Mouse (Mus musculus) megakaryocyte, embryonic 14.5 days (primary cell): ENCODE results near the gene Cox4i1. TPM values are rescaled to one million over a fixed set of nuclear protein-coding genes. Genes with fewer than 3 reads are reported as not detected.
A peak's percentile ranks its signal among the peaks of the same experiment; 100 is the strongest.

Source experiments
- H3K27me3 ChIP-seq: replicated peaks from 2 replicates; pipeline ENCODE3; 2012; ENCODE audit warnings: inconsistent platforms
- H3K36me3 ChIP-seq: replicated peaks from 2 replicates; pipeline ENCODE3; 2012; ENCODE audit warnings: low read length, inconsistent platforms, mixed read lengths
- H3K4me1 ChIP-seq: 2 replicates; pipeline ENCODE4 v1.6.1; 2012; ENCODE audit warnings: inconsistent platforms
- H3K4me3 ChIP-seq: replicated peaks from 2 replicates; pipeline ENCODE3; 2012; ENCODE audit warnings: moderate library complexity, mild to moderate bottlenecking, inconsistent platforms
- H3K9me3 ChIP-seq: 2 replicates; pipeline ENCODE4 v1.6.1; 2012; ENCODE audit warnings: inconsistent platforms
- FLI1 ChIP-seq: IDR thresholded peaks from 2 replicates; pipeline ENCODE4 v1.6.1; 2012; ENCODE audit warnings: low read length, inconsistent platforms, mixed read lengths
- GATA1 ChIP-seq: IDR thresholded peaks from 3 replicates; pipeline ENCODE4 v1.6.1; 2012; ENCODE audit warnings: mixed read lengths, low read length, inconsistent platforms, borderline replicate concordance
- polyA plus RNA-seq: library from polyadenylated mRNA; stranded (reverse); fragments of >175 nt; gene quantifications from 2 replicates; pipeline ENCODE4 v1.2.3, GENCODE M21; 2012; ENCODE audit warnings: low replicate concordance; ENCODE audit not compliant: insufficient read depth

Cox4i1 gene
- polyA plus RNA-seq, 1 experiment = 216 TPM

DNA sequence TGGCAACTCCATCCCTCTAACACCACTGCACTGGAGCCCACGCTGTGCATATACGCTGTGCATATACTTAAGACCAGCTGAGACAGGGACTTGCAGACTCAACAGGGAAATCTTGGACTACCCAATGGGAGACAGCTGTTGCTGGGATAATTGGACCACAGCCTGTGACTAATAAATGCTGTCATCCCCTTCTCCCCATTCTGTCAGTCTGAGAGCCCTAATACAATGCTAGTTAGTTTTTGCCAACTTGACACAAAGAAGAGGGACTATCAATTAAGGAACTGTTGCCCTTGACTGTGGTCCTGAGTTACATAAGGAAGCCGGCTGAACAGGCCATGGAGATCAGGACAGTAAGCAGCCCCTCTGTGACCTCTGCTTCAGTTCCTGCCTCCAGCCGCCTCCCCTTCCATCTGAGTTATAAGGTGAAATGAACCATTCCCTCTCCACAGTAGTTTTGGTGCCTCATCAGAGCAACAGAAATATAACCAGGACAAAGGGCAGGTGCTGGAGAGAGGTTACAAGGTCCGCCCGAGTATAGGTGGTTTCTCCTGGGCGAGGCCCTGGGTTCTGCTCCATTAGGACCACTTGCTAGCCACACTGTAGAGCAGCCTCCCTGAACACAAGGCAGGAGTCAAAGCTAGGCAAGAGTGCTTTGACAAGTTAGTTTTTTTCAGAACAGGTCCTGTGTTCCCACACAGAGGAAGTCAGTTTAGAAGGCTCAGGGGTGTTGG lies 11.5 kb upstream of the Cox4i1 start:
- TF ChIP-seq GATA1 = no peak
- no peak for TF ChIP-seq FLI1
- Histone ChIP-seq H3K9me3 (no peaks in the 10 kb centered on the region), H3K4me1 (peaks cover 21% of the 10 kb centered on the region), H3K27me3 (no peaks in the 10 kb centered on the region), H3K36me3 (peaks cover 91% of the 10 kb centered on the region), H3K4me3 (no peak overlapping the region)

DNA sequence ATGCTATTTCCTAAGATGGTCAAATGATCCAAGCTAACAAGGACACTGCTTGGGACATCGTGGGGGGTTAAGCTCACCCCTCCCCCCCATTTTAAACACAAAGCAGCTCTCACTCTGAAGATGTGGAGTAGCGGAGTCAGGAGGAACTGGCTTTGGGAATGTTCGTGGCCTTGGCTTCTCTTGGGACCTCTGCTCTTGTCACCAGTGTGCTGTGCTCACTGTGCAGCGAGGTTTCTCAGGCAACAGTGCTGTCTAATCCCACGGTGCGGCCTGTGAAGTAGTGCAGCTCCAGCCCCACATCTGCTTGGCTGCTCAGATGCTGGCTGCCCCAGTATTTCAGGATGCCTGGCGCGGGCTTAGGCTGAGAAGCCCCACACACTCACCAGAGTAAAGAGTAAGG lies 10.6 kb upstream of the Cox4i1 start:
- H3K27me3 ChIP-seq = no peaks in the 10 kb centered on the region
- H3K9me3 ChIP-seq = no peaks in the 10 kb centered on the region
- H3K36me3 ChIP-seq = peaks cover 89% of the 10 kb centered on the region
- peaks cover 30% of the 10 kb centered on the region for H3K4me1 ChIP-seq
- TF ChIP-seq FLI1 (no peak), GATA1 (no peak)
- no peak overlapping the region for H3K4me3 ChIP-seq

GRCm38 (mm10) chr8:120664566-120664965 lies 3.5 kb upstream of the Cox4i1 start:
- TF ChIP-seq GATA1 (no peak), FLI1 (no peak)
- H3K4me1 ChIP-seq = peaks cover 71% of the 10 kb centered on the region
- peak overlapping the region; percentile 78 for H3K4me3 ChIP-seq
- H3K36me3 ChIP-seq = peaks cover 45% of the 10 kb centered on the region
- no peaks in the 10 kb centered on the region for H3K9me3 ChIP-seq
- no peaks in the 10 kb centered on the region for H3K27me3 ChIP-seq

- Histone ChIP-seq H3K36me3 (peaks cover 44% of the 10 kb centered on the region), H3K4me3 (peak overlapping the region; percentile 100), H3K9me3 (no peaks in the 10 kb centered on the region), H3K4me1 (peaks cover 70% of the 10 kb centered on the region), H3K27me3 (no peaks in the 10 kb centered on the region)
- TF ChIP-seq FLI1 (no peak), GATA1 (no peak)
Observed at GRCm38 (mm10) chr8:120665726-120666455, 2.1 kb upstream of the Cox4i1 start.

GRCm38 (mm10) chr8:120666807-120667470 lies 1.1 kb upstream of the Cox4i1 start:
- peaks cover 72% of the 10 kb centered on the region for H3K4me1 ChIP-seq
- no peak for TF ChIP-seq GATA1
- no peak for TF ChIP-seq FLI1
- H3K36me3 ChIP-seq = peaks cover 50% of the 10 kb centered on the region
- H3K4me3 ChIP-seq = peak overlapping the region; percentile 100
- H3K9me3 ChIP-seq = no peaks in the 10 kb centered on the region
- no peaks in the 10 kb centered on the region for H3K27me3 ChIP-seq

- Histone ChIP-seq H3K4me1 (peaks cover 77% of the 10 kb centered on the region), H3K36me3 (peaks cover 58% of the 10 kb centered on the region)
- TF ChIP-seq GATA1 (no peak), FLI1 (no peak)
Observed at GRCm38 (mm10) chr8:120668374-120668905, 418 bp downstream of the Cox4i1 start, which contains the start of gene Emc8. Gene Emc8, minus strand, starts transcription at chr8:120668573.

GRCm38 (mm10) chr8:120671775-120672174 lies 3.8 kb downstream of the Cox4i1 start:
- H3K27me3 ChIP-seq = no peaks in the 10 kb centered on the region
- no peaks in the 10 kb centered on the region for H3K9me3 ChIP-seq
- H3K36me3 ChIP-seq = peaks cover 60% of the 10 kb centered on the region
- H3K4me1 ChIP-seq = peaks cover 51% of the 10 kb centered on the region
- TF ChIP-seq FLI1 = no peak
- H3K4me3 ChIP-seq = no peak overlapping the region

More at GRCm38 (mm10) chr8:120668374-120668905, 418 bp downstream of the Cox4i1 start, which contains the start of gene Emc8:
- Histone ChIP-seq H3K27me3 (no peaks in the 10 kb centered on the region), H3K4me3 (peak within 1 kb of the TSS; percentile 100), H3K9me3 (no peaks in the 10 kb centered on the region)

GRCm38 (mm10) chr8:120672626-120673229 lies 4.7 kb downstream of the Cox4i1 start:
- Histone ChIP-seq H3K4me1 (peaks cover 47% of the 10 kb centered on the region), H3K4me3 (no peak overlapping the region), H3K27me3 (no peaks in the 10 kb centered on the region), H3K9me3 (no peaks in the 10 kb centered on the region), H3K36me3 (peaks cover 68% of the 10 kb centered on the region)
- TF ChIP-seq FLI1 = no peak
- no peak for TF ChIP-seq GATA1

GRCm38 (mm10) chr8:120673298-120673697 lies 5.3 kb downstream of the Cox4i1 start:
- Histone ChIP-seq H3K4me1 (peaks cover 47% of the 10 kb centered on the region), H3K27me3 (no peaks in the 10 kb centered on the region), H3K4me3 (no peak overlapping the region), H3K36me3 (peaks cover 68% of the 10 kb centered on the region), H3K9me3 (no peaks in the 10 kb centered on the region)
- TF ChIP-seq GATA1 (no peak), FLI1 (no peak)
